Mouse (Mus musculus) MEL (cell line): ENCODE measurements at regions not wholly inside any gene's neighbourhood (a gene's known extent, or its start where the extent isn't known, plus 50 kb on each side); places are given as distances from the start of the nearest gene placed in this dataset.

Experiments
- E2F4 ChIP-seq: IDR thresholded peaks from 2 replicates; pipeline ENCODE4 v1.6.1; 2011; ENCODE audit warnings: low read depth, low read length, improper control_type of control experiment, borderline replicate concordance
- GABPA ChIP-seq: IDR thresholded peaks from 2 replicates; pipeline ENCODE4 v1.6.1; 2012; ENCODE audit warnings: low read depth, mild to moderate bottlenecking, inconsistent platforms, low read length, improper control_type of control experiment, moderate library complexity
- JUND ChIP-seq: IDR thresholded peaks from 2 replicates; pipeline ENCODE4 v1.6.1; 2011; ENCODE audit warnings: low read depth, mild to moderate bottlenecking, improper control_type of control experiment, low read length

- TF ChIP-seq JUND (no peak), GABPA (no peak), E2F4 (no peak)
Measured at GRCm38 (mm10) chr9:85003414-85003813, 309.2 kb upstream of the Gm11114 start.
